Mouse (Mus musculus) A20 (cell line): ENCODE data around the gene Gm21586.
"Not testable (repeated sequence)": the region's sequence is repeated elsewhere in the genome, so short reads cannot be mapped to it uniquely, and the experiment has no call there.

Experiments used
- DNase-seq: peaks from one replicate; pipeline ENCODE4 v3.0.0-alpha.2; 2011; ENCODE audit warnings: low read depth, low spot score

The Gm21586 gene

DNA sequence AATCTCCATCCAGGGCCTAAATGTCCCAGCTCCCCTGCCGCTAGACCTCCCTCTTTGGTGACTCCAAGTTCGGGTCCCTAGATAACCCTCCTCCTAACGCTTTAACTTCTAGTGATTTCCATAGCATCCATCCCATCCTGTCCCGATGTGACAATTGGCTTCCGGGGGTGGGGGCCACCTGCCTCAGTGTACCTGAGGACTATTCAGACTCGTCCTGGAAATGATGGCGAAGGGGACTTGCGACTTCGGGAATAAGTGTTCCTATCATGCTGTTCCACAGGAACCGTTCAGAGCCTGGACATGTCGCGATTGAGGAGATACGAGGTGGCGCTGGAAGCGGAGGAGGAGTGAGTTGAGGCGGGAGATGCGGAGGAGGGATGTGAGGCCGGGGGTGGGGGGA lies at the start of gene Gm21586:
Gene Gm21586, plus strand, starts transcription at position 301 of the 400 bp plus-strand sequence.
- DNase-seq, result not testable (repeated sequence)

DNA sequence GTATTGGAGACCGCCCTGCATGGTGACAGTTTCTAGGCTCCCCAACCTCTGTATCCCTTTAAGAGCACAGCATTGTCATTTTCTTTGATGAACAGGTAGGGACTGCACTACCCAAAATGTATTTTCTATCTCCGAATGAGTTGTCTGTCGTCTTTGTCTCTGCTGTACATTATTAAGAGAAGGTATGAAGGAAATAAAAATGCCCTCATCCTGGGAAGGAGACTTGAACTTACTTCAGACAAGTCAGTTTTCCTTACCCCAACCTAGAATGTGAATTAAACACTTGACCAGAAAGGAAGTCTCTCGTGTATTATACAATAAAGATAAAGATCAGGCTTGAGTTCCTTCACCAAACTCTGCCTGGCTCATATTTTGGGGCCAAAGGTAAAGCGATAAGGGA lies 27.3 kb downstream of the Gm21586 start, which contains the start of gene Gm2163:
Gene Gm2163, plus strand, starts transcription at position 301 of the 400 bp plus-strand sequence.
- DNase-seq, result not testable (repeated sequence)
